Mouse (Mus musculus): ENCODE results near the gene 1700012B07Rik.

1700012B07Rik gene

GRCm38 (mm10) chr11:109846343-109846742 is 18.5 kb upstream of the 1700012B07Rik start:
- DNase-seq (ENCODE audit: low read depth, low spot score): no peak

GRCm38 (mm10) chr11:109845601-109846000 is 17.8 kb upstream of the 1700012B07Rik start:
- no peak for DNase-seq (ENCODE audit: low read depth, low spot score)

GRCm38 (mm10) chr11:109844466-109844865 is 16.6 kb upstream of the 1700012B07Rik start:
- no peak for DNase-seq (ENCODE audit: low read depth, low spot score)

- no peak for DNase-seq (ENCODE audit: low read depth, low spot score)
Measured at GRCm38 (mm10) chr11:109830368-109830767, 2.5 kb upstream of the 1700012B07Rik start.

- DNase-seq (ENCODE audit: low read depth, low spot score): no peak
Measured at GRCm38 (mm10) chr11:109822280-109822679, 5.6 kb downstream of the 1700012B07Rik start.

GRCm38 (mm10) chr11:109817405-109817804 is 10.4 kb downstream of the 1700012B07Rik start:
- DNase-seq (ENCODE audit: low read depth, low spot score): no peak

DNA sequence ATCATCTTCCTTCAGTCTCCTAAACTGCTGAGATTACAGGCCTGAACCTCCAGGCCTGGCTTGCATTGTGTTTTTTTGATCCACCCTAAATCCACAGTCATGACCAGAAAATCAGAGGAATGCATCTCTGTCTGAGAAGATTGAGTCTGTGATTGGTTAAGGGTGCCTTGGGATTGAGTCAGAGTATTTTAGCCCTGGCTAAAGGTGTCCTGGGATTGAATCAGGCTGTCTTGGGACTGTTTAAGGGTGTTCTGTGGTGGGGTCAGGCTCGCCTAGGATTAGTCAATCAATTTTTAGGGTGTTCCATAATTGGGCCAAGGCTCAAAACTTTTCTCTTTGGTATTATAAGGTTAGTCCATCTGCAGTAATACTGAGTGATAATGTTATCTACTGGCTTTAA is 10.9 kb downstream of the 1700012B07Rik start:
- DNase-seq (ENCODE audit: low read depth, low spot score): no peak

DNA sequence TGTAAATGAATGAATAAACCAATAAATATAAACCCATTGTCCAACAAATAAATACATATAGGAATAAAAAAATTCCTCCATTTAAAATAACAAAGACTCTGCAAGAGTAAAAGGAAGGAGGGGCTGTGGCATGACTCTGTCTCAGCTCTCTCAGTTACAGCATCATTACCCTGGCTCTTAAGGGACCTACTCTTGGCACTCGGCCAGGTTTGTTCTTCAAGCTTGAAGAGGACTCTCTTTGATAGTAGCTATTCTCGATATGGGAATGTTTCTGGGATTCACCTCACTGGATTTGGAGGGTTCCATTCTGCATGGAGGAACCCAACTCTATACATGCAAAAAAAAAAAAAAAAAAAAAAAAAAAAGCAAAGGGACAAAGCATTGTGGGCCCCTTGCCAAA is 16.1 kb downstream of the 1700012B07Rik start:
- DNase-seq (ENCODE audit: low read depth, low spot score): no peak

GRCm38 (mm10) chr11:109809175-109809855 is 18.5 kb downstream of the 1700012B07Rik start:
- no peak for DNase-seq (ENCODE audit: low read depth, low spot score)

DNA sequence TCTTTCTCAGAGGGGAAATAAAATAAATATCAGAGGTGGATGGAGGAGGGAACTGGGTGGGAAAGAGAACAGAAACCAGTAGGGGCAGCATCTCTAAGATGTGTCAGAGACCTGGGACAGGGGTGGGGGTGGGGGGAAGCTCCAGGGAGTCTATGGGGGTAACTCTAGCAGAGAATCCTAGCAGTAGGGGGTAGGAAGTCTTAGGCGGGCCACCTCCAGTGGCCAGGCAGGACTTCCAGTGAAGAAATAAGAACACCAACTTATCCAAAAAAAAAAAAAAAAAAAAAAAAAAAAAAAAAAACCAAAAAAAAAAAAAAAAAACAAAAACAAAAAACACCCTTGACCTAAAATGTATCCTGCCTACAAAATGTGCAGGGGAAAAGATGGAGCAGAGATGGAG is 26.3 kb downstream of the 1700012B07Rik start:
- DNase-seq (ENCODE audit: low read depth, low spot score): no peak

DNA sequence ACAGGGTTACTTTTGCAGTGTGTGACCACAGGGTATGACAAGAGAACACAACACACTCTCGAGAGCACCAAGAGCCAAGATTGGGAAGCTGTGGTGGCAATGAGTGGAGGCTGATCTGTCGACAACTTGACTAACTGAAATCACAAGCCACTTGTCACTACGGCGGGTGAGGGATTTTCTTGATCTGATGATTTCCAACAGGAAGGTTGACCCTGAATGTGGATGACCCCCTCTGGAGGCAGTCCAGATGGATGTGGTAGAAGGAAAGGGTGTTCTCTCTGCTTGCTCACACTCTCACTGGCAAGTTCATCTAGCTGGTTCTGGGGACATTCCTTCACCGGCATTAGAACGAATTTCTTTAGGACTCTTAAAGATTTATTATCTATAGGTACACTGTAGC is 30.3 kb downstream of the 1700012B07Rik start:
- DNase-seq (ENCODE audit: low read depth, low spot score): no peak

DNA sequence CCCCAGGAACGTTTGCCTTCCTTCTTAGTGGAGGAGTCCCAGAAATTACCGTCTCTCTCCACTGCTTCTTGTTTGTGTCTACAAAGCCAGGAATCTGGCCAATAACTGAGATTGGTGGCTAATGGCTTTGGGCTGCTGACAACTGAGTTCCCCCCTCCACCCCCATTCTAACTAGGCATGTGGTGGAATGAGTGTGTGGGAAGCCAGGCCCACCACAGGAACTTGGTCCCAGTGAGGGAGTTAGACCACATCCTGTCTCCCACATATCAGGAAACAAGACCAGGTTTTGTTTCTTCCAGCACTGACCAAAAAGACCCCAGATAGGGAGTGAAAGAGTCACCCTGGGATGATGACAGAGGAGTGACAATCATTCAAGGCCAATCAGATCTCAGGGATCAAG is 32.3 kb downstream of the 1700012B07Rik start:
- DNase-seq (ENCODE audit: low read depth, low spot score): no peak

GRCm38 (mm10) chr11:109793578-109793977 is 34.3 kb downstream of the 1700012B07Rik start:
- DNase-seq (ENCODE audit: low read depth, low spot score): no peak

DNA sequence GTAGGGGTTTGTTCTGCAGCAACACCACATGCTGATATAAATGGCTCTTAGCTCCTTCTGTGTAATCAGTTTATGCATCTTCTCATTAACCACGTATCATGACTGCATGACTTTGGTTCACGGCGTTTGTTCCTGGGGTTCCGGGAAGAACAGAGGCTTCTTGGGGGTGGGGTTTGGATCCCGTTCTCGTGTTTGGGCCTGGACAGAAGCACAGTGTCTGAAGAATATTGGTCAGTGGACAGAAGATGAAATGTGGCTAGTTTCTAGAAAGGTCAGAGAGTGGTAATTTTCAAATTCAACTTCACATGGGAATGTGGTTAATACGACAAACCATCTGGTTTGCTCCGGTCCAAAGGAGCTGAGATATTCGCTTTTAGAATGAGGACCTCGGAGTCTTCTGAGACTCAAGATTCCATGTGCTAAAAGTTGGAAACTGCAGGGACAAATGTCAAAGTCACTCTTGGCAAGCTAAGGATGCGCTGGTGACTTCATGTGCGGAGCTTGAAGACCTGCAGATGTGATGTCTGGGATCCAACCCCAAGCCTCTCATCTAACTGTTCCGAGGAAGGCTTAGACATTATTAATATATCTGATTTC is 35.3 kb downstream of the 1700012B07Rik start:
- DNase-seq (ENCODE audit: low read depth, low spot score): no peak

DNA sequence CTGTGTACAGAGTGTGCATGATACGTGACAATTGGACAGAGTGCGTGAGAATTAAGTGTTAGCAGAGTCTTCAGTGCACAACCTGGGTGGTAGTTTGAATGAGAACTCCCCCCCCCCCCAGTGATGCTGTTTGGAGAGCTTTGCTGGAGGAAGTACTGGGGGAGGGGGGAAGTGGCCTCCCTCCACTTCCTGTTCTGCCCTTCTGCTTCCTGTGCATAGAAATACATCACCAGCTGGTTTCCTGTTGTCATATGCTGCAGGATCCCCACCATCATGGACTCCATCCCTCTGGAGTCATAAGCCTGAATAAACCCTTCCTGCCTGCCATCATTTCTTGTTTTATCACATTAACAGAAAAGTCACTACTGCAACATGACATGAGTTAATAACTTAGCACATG is 35.9 kb downstream of the 1700012B07Rik start:
- DNase-seq (ENCODE audit: low read depth, low spot score): no peak

DNA sequence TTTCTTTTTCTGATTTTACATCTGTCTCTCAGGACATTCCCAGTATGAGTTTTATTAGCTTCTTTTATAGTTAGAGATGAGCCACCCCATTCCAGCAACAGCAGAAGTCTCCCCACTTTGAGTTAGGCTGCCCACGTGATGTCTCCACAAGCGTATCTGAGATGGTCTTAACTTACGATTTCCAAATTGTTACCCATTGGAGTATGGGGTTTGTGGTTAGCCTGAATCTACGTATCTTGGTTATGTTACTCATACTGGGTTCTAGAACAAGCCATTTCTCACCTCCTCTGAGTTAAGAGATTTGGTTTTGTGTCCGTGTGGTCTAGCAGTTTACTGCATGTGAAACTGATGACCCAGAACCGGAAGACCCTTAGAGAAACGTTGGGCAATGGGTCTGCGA is 37.6 kb downstream of the 1700012B07Rik start:
- DNase-seq (ENCODE audit: low read depth, low spot score): no peak

- no peak for DNase-seq (ENCODE audit: low read depth, low spot score)
Measured at GRCm38 (mm10) chr11:109785392-109785791, 42.5 kb downstream of the 1700012B07Rik start.

DNA sequence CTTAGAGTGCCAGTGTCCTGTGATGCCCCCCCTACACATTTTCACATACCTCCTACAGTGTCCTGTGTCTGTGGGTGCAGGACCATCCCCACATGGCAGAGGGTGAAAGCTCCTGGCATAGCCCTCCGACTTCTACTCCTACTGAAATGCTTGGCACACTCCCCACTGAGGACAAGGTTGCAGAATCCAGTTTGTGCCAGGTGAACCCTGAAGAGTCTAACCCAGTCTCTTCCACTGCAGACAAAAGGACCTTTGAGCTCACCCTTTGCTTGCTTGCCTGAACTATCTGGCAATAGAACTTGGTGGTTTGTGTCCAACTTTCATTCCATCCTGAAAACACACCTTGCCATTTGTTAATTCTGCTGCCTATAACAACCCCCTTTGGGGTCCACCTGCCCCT is 56.5 kb downstream of the 1700012B07Rik start:
- no peak for DNase-seq (ENCODE audit: low read depth, low spot score)

DNA sequence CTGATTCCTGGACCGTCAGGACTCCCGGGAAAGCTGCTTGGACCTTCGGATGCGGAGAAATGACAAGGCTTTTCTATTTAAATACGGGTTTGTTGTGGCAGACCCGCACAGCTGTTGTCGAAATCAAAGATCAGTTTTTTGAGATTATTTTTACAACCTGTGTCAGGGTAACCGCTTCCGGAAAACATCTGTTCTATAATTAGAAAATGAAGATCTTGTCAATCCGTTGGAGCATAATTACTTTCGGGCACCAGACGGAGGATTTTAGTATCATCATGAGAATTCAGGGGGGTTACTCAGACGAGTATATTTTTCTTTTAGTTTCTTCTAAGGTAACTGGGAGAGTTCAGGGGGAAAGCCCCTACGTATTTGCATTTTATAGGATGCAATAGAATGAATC is 57.7 kb downstream of the 1700012B07Rik start:
- DNase-seq (ENCODE audit: low read depth, low spot score): no peak

GRCm38 (mm10) chr11:109769091-109769490 is 58.8 kb downstream of the 1700012B07Rik start:
- no peak for DNase-seq (ENCODE audit: low read depth, low spot score)

DNA sequence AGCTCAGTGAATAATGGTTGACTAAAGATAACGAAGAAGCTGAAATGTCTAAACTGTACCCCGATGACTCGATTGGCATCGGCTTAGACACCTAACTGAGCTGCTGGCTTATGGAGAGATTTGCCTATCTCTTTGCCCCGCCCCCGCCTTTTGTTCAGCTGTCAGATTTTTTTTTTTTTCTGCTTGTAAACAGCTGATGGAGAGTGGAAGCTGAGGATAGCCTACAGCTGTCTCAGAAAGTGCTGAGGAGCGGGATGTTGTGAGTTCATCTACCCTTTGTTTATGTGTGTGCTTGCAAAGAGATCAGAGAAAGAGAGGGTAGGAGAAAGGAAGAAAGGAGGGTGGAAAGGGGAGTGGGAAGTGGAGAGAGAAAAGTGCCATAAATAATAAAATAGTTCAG is 67.8 kb downstream of the 1700012B07Rik start:
- DNase-seq (ENCODE audit: low read depth, low spot score): no peak

DNA sequence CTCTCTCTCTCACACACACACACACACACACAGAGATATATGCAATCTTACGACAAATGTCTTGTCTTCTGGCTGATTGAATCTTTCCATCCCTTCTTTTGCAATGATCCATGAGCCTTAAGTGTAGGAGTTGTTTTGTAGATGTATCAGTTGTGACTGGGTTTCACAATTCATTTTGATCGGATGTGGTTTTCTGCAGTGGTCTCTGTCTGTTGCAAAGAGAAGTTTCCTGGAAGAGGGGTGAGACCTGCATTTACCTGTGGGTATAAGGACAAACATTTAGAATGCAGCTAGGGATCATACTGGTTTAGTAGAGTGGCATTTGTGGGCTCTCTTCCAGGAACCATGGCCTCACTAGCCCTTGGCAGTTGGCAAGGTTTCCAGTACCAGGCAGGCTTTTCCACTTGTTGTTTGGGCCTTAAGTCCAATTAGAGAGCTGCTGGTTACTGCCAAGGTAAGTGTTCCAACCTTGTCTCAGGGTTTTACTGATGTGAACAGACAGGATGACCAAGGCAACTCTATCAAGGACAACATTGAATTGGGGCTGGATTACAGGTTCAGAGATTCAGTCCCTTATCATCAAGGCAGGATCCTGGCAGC is 69.1 kb downstream of the 1700012B07Rik start:
- no peak for DNase-seq (ENCODE audit: low read depth, low spot score)

DNA sequence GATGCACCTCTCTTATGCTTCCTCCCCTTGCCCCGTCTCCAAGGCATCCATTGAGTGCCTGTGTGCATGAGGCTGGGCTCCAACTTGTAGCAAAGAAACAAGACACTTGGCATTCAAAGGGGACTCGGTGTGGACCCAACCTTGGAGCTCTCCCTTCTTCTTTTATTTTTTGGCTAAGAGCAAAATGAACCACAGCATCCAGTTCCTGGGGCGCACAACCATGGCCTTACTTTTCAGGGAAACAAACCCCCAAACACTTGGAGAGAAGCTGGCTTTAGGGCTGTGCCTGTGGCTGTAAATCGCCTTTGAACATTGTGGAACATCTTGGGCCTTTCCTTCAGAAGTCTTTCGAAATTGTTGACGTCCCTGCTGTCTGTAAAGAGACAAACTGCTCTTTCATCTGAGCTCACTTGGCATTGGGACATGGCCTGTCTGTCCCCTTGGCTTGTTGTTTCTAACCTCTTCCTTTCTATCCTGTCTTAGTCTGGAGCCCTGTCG is 73.7 kb downstream of the 1700012B07Rik start:
- no peak for DNase-seq (ENCODE audit: low read depth, low spot score)
